Mouse (Mus musculus): ENCODE measurements at regions not wholly inside any gene's neighbourhood (a gene's known extent, or its start where the extent isn't known, plus 50 kb on each side); places are given as distances from the start of the nearest gene placed in this dataset.

DNA sequence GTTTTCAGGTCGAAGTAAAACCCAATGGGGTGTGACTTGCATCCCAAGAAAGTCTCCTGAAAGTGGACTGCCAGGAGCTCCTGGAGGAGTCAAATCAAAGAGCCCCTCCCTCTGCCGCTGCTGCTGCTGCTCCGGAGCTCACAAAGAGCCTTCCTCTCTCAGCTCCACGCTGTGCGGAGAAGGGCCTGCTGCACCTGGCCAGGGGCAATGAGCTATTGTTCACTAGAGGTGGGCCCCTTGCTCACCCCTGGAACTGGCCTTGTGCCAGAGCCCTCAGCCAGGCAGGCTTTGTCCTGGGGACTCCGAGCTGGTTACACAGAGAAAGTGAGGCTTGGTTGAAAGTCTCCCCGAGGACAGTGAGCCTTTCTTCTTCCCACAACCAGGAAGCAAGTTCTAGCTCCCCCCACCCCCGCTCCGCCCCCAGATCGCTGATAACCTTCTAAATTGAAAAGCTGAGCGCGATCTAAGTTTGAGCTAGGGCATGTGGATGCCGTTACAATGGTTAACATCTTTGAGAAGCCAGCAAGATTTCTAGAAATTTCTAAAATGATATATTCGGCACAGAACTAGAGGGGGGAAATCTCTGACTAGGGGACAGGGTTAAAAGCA is 139.5 kb upstream of the Slc24a2 start:
- TF ChIP-seq CTCF (IDR thresholded peaks at IDR 0.05; ENCODE audit: borderline replicate concordance, insufficient read depth, low read depth, low read length) (no peak), POLR2A (IDR thresholded peaks at IDR 0.05; ENCODE audit: borderline replicate concordance, insufficient read depth, low read length) (no peak)

All from cerebellum, adult 2 months (tissue).